Mouse (Mus musculus) frontal cortex, postnatal 36 days (tissue): ENCODE measurements around the gene Papola.

Source experiments
- DNase-seq, 2 experiments: peaks; one replicate each; pipeline ENCODE4 v3.0.0; 2022; ENCODE audit warnings: low spot score in 2 of 2

The Papola gene

GRCm38 (mm10) chr12:105863436-105863835 is 78.9 kb downstream of the Papola start:
- DNase-seq, result no peak

- no peak for DNase-seq
These were observed 83.2 kb downstream of the Papola start for GRCm38 (mm10) chr12:105867646-105868045.

DNA sequence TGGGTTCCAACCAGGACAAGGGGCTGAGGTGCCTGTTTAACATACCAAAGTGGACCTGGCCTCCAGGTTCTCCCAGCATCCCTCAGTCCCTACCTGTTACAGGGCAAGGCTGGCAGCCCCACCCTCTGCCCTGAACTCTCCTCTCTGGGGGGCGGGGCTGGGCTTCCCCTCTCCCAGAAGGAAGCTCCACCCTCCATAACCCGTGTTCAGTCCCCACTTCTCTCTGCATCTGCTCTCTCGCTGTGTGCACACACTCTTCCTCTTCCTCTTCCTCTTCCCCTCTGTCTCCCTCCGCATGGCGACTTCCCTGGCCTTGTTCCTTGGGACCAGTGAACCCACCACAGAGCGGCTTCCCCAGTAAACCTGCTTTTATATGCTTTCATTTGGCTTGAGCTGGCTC is 84.7 kb downstream of the Papola start:
- no peak for DNase-seq

DNA sequence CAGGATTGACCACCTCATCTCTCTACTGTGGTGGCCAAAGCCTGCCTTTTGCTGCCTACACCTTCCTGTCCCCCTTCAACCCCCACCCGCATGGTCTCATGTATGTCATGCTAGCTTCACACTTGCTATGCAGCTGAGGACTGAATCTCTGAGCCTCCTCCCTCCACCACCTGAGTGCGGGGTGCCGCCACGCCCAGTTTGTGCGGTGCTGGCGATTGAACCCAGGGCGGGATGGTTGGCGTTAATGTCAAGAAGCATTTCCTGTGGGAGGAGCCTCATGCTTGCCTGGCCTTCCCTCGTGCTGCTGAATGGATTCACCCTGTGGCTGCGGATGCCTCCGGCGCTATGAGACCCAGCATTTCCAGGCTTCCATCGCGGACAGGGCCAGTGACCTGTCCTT is 85.2 kb downstream of the Papola start:
- no peak for DNase-seq

DNA sequence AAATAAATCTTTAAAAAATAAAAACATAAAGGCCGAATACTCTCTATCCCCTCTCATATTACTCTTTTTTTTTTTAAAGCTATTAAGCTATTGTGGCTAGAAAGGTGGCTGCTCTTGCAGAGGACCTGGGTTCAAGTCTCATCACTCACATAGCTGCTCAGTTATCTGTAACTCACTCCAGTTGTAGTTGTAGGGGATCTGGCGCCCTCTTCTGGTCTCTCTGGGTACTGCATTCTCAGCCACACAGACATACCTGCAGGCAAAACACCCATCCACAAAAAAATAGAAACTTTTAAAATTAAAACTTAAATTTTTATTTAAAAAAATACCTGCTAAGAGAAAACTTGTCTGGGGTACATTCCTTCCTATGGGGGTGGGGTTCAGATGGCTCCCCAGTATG is 88.8 kb downstream of the Papola start:
- DNase-seq, result no peak

GRCm38 (mm10) chr12:105875112-105875511 is 90.6 kb downstream of the Papola start:
- no peak for DNase-seq

DNA sequence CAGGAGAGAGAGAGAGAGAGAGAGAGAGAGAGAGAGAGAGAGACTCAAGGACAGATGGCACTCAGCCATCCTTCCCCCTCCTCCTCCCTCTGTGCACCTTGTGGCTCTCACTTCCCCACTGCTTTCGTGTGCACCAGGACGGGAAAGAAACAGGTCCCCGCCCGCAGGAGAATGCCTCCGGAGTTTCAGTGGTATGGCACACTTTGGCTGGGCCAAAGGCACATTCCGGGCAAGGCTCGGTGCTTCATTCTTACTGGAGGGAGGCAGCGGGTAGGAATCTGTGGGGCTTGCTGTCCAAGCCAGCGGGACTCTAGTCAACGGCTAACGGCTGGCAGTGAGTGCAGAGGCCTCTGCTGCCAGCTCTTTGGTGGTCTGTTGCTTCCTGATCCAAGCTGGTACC is 92.0 kb downstream of the Papola start:
- no peak for DNase-seq

DNA sequence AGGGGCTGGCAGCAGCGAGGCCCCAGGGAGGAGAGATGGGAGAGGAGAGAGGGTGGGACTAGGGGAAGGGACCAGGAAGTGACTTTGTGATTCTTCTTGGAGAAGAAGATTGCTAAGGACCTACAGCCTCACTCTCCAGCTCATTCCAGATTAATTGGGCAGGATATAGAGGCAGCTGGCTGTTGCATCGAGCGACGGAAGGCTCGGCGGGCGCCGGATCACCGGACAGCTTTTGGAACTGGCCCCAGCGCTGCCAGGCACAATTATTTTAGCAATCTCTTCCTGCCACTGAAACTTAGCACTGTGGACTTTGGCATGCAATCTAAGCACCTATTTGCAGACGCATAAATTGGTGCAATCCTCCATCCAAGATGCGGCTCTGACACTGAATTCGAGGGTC is 92.4 kb downstream of the Papola start:
- no peak for DNase-seq

GRCm38 (mm10) chr12:105878746-105879145 is 94.3 kb downstream of the Papola start:
- no peak for DNase-seq

- DNase-seq, result no peak
These were observed 99.5 kb downstream of the Papola start for GRCm38 (mm10) chr12:105883799-105884514.

GRCm38 (mm10) chr12:105884515-105885323 is 100.2 kb downstream of the Papola start:
- DNase-seq, result no peak
